Mouse (Mus musculus) forebrain, embryonic 11.5 days (tissue): Measurements from ENCODE around the gene Depdc1b. TPM values are rescaled to one million over a fixed set of nuclear protein-coding genes. Genes with fewer than 3 reads are reported as not detected.

ENCODE experiments used
- ATAC-seq: fragments of 200-750 bp; cut with Nextera tagmentation; replicated peaks from 2 replicates; pipeline ENCODE4 v1.8.0; 2017; ENCODE audit warnings: moderate TSS enrichment; ENCODE audit not compliant: low FRiP score
- DNase-seq: peaks from one replicate; pipeline ENCODE4 v3.0.0-alpha.2; 2017; ENCODE audit warnings: low spot score
- H3K27ac ChIP-seq: fragments of 300-500 bp; sonication (generic); 2 replicates; pipeline ENCODE4 v1.5.1; 2014; ENCODE audit warnings: low read depth, low read length
- H3K27me3 ChIP-seq: fragments of 300-500 bp; sonication (generic); 2 replicates; pipeline ENCODE4 v1.6.1; 2014; ENCODE audit warnings: mild to moderate bottlenecking, low read length, mixed read lengths; ENCODE audit not compliant: control insufficient read depth, insufficient read depth
- H3K36me3 ChIP-seq: fragments of 300-500 bp; sonication (generic); 2 replicates; pipeline ENCODE4 v1.6.1; 2014; ENCODE audit warnings: mild to moderate bottlenecking, low read length, moderate library complexity, mixed read lengths; ENCODE audit not compliant: control insufficient read depth, insufficient read depth
- H3K4me1 ChIP-seq: fragments of 300-500 bp; sonication (generic); replicated peaks from 2 replicates; pipeline ENCODE4 v1.6.1; 2014; ENCODE audit warnings: low read length, mixed read lengths; ENCODE audit not compliant: control insufficient read depth, insufficient read depth
- H3K4me2 ChIP-seq: fragments of 300-500 bp; sonication (generic); 2 replicates; pipeline ENCODE4 v1.6.1; 2014; ENCODE audit warnings: low read depth, mild to moderate bottlenecking, low read length, moderate library complexity, mixed read lengths; ENCODE audit not compliant: severe bottlenecking
- H3K4me3 ChIP-seq: fragments of 300-500 bp; sonication (generic); 2 replicates; pipeline ENCODE4 v1.5.1; 2014; ENCODE audit warnings: low read depth, low read length
- H3K9ac ChIP-seq: fragments of 300-500 bp; sonication (generic); 2 replicates; pipeline ENCODE4 v1.6.1; 2014; ENCODE audit warnings: low read length
- H3K9me3 ChIP-seq: fragments of 300-500 bp; sonication (generic); 2 replicates; pipeline ENCODE4 v1.6.1; 2016; ENCODE audit warnings: low read length, mixed read lengths; ENCODE audit not compliant: control insufficient read depth
- WGBS: fragments of 180-500 bp; shearing (Covaris S2); extraction: QIAGEN DNeasy Blood & Tissue Kit; methylation state at CpG from one replicate; pipeline ENCODE4 v1.1.7; 2014; 5-methylcytosine and 5-hydroxymethylcytosine counted together
- polyA plus RNA-seq: library from polyadenylated mRNA; unstranded; fragments of >200 nt; fragmentation: Nextera tagmentation; extraction: Ambion mirVana; gene quantifications from 2 replicates; pipeline ENCODE4 v1.2.1, GENCODE M21; 2014

Depdc1b gene
- polyA plus RNA-seq, 1 experiment from 2014 or later = 26.1 TPM

DNA sequence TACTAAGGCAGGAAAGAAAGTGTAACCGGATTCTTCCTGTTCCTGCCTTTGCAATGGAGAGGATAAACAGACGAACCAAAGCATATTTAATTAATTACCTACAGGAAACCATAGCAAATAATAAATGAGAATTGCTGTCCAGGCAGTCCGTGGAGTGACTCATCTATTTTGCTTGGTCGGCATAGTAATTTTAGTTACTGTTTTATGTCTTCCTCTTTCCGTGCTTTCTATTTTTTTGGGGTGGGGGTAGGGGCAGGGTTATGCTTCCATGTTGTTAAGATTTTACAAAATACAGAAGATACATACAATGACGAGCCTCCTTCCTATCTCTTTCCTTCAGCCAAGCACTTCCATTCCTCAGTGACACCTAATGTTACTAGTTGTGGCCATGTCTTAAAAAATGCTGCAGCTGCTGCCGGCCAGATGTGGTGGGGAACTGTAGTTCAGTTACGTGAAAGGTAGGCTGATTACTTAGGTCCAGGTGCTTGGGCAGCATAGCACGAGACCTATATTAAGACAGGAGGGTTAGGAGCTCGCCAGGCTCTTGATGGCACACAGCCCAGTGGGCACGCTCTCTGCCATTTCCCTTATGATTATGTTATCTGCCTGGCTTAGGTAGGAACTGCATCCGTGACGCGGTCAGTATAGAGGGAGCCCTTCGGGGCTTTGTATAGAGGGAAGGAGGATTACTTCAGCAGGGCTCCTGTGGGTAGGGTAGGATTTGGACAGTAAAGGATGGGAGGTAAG lies 19.3 kb downstream of the Depdc1b start:
- H3K4me2 ChIP-seq = no peak overlapping the region
- H3K9me3 ChIP-seq = no peaks in the 10 kb centered on the region
- ATAC-seq = no peak
- H3K36me3 ChIP-seq = no peaks in the 10 kb centered on the region
- no peak overlapping the region for H3K4me3 ChIP-seq
- H3K27me3 ChIP-seq = no peaks in the 10 kb centered on the region
- no peak overlapping the region for H3K9ac ChIP-seq
- no peak overlapping the region for H3K27ac ChIP-seq
- 92% methylated on average over 15 of the region's 15 CpGs for WGBS
- DNase-seq = no peak
- no peaks in the 10 kb centered on the region for H3K4me1 ChIP-seq

DNA sequence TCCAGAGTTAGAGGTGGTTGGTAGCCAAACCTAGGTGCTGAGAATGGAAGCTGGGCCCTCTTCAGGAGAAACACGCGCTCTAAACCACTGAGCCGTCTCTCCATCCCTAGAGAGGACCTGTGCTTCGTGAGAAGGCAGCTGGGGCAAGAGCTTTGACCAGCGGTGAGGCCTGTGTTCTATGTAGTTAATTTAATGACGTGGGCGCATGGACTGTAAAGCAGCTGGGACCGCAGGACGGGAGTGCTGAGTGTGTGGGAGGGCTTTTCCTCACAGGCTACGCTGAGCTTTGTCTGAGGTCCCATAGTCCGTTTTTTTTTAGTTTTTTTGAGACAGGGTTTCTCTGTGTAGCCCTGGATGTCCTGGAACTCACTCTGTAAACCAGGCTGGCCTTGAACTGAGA lies 20.1 kb downstream of the Depdc1b start:
- Histone ChIP-seq H3K4me3 (no peak overlapping the region), H3K36me3 (no peaks in the 10 kb centered on the region), H3K27ac (no peak overlapping the region), H3K4me2 (no peak overlapping the region), H3K9ac (no peak overlapping the region), H3K27me3 (no peaks in the 10 kb centered on the region), H3K4me1 (no peaks in the 10 kb centered on the region), H3K9me3 (no peaks in the 10 kb centered on the region)
- 91% methylated on average over 11 of the region's 11 CpGs for WGBS
- ATAC-seq = no peak
- no peak for DNase-seq

DNA sequence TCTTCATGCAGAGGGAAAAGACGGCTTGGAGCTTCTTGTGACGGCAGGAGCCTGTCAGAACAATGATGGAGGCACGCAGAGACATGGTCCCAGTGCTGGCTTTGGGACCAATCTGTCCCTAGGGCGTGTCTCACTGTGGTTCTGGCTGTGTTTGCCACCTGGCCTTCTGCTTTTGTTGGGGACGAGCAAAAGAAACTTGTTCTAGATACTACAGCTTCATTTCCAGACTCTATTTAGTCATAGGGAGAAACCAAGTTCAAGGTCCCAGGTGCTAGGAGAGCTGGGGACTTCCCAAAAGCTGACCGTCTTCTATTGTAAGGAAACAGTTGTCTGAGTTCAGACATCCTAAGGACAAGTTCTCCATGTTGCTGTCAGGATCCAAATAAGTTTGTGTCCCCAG lies 21.2 kb downstream of the Depdc1b start:
- Histone ChIP-seq H3K36me3 (no peaks in the 10 kb centered on the region), H3K27ac (no peak overlapping the region), H3K4me3 (no peak overlapping the region), H3K4me1 (no peaks in the 10 kb centered on the region), H3K27me3 (no peaks in the 10 kb centered on the region), H3K9ac (no peak overlapping the region), H3K4me2 (no peak overlapping the region), H3K9me3 (no peaks in the 10 kb centered on the region)
- WGBS = 92% methylated on average over 6 of the region's 6 CpGs
- no peak for DNase-seq
- ATAC-seq = no peak

DNA sequence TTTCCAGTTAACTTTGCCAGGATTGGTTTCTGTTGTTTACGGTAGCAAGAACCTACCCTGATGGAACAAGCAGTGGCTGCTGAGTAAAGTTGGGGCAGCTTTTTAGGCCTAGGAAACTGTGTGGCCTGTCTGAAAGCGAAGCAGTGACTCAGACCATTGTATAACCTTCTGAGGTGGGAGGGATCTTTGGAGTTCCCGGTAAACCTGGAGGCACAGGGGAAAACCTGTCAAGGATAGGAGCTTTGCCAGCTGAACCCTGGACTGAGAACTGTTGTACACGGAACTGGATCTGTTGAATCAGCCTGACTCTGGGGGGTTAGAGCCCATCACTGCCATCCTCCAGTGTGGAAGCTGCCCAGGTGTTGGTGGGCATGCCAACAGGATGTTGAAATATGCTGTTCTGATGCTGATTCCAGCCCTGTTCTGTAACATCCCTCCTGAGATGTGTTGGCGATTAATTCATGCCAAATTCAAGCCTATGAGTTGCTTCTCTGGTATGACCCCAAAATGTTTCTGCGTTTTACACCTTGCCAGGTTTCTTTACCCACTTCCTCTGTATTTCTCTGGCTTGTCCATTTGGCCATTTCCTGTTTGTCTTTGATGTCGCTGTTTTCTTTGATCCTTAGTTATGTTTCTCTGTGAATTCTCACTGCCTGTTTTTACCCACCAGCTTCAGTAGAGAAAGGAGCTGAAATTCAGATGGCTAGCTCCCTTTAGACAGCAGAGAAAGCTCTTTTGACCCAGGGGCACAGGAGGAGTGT lies 22.1 kb downstream of the Depdc1b start:
- Histone ChIP-seq H3K27me3 (no peaks in the 10 kb centered on the region), H3K4me3 (no peak overlapping the region), H3K36me3 (no peaks in the 10 kb centered on the region), H3K27ac (no peak overlapping the region), H3K9ac (no peak overlapping the region), H3K4me2 (no peak overlapping the region), H3K4me1 (no peaks in the 10 kb centered on the region), H3K9me3 (no peaks in the 10 kb centered on the region)
- DNase-seq (no peak), ATAC-seq (no peak)
- 91% methylated on average over 7 of the region's 7 CpGs for WGBS

DNA sequence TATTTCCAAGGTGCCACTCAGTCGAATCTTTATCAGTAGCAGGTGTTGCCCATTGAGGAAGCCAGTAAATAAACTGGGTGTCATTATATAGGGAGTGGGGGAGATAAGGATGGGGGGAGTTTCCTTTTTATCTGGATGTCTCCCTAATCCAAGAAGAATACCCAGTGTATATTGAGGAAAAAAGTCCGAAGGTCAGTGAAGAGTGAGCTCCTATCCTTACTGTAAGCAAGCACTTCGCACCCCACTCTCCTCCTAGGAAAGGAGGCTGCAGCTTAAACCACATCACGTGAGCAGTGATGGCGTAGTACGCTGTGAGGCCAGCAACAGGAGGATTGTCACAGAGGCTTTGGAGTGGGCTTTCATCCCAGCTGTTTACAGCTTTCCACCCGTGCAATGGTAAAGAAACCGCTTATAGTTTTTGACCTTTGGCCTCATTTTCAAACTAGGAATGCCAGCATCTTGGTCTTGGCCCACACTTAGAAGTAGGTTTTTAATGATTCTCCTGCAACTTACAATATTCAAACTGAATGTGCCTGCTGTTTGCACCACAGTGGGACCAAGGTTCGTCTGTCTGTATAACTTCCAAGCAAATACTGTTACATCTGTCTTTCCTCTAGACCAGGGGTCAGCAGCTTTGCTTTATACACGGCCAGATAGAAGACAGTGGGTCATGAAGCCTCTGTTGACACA lies 23.9 kb downstream of the Depdc1b start:
- no peaks in the 10 kb centered on the region for H3K36me3 ChIP-seq
- WGBS = 90% methylated on average over 10 of the region's 10 CpGs
- H3K9me3 ChIP-seq = no peaks in the 10 kb centered on the region
- no peak for DNase-seq
- no peak overlapping the region for H3K27ac ChIP-seq
- H3K27me3 ChIP-seq = no peaks in the 10 kb centered on the region
- H3K9ac ChIP-seq = no peak overlapping the region
- no peak overlapping the region for H3K4me3 ChIP-seq
- H3K4me1 ChIP-seq = no peaks in the 10 kb centered on the region
- ATAC-seq = no peak
- no peak overlapping the region for H3K4me2 ChIP-seq

DNA sequence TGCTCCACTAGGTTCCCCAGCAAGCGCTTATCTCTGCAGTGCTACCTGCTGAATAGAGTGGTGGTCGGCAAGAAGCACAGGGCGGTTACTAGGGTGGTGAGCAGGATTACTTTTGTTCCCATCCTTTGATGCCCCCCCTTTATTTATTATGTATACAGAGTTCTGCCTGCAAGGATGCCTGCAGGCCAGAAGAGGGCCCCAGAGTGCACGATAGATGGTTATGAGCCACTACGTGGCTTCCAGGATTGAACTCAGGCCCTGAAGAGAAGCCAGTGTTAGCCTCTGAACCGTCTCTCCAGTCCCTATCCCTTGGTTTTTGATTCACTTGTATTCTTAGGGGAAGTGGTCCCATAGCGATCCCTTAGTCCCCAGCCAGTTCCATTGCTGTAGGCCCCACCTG lies 25.5 kb downstream of the Depdc1b start:
- Histone ChIP-seq H3K27me3 (no peaks in the 10 kb centered on the region), H3K4me3 (no peak overlapping the region), H3K4me1 (no peaks in the 10 kb centered on the region), H3K9ac (no peak overlapping the region), H3K9me3 (no peaks in the 10 kb centered on the region), H3K36me3 (no peaks in the 10 kb centered on the region), H3K27ac (no peak overlapping the region), H3K4me2 (no peak overlapping the region)
- ATAC-seq (no peak), DNase-seq (no peak)
- 73% methylated on average over 7 of the region's 7 CpGs for WGBS

DNA sequence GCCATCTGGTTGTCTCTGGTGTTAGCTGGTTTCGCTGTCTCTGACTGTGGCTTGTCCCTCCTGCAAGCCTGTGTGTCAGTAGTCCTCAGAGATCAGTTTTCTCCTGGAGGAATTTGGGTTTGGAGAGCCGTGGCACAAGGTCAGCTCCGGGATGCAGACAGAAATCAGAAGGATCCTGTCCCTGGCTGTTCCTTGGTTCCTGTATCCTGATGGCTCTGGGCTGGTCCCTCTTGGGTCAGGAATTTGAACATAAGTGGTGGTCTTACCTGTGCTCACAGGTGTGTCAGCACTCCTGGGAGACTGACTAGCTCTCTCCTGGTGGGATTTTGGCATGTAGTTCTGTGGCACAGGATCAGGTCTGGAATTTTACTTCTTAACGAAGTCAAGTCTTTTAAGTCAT lies 29.6 kb downstream of the Depdc1b start:
- WGBS = 88% methylated on average over 4 of the region's 4 CpGs
- no peak for ATAC-seq
- H3K36me3 ChIP-seq = no peaks in the 10 kb centered on the region

DNA sequence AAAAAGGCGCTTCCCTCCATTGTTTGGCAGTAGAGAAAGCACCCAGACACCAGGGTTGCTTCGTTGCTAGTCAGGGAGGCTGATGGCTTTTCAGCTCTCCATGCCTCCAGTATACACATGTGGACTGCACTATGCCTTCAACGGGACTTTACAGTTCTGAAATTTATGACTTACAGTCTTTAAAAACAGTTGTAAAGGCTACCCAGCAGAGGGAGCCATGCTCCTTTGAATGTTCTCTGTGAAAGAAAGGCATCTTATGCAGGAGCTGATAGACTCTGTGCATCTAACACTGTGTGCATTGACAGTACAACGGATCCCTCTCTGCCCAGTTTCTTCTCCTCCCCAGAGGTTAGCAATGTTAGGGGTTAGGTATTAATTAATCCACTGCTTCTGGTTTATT lies 30.9 kb downstream of the Depdc1b start:
- Histone ChIP-seq H3K36me3 (no peaks in the 10 kb centered on the region), H3K4me1 (no peaks in the 10 kb centered on the region), H3K27ac (no peak overlapping the region), H3K4me2 (no peak overlapping the region), H3K9ac (no peak overlapping the region), H3K4me3 (no peak overlapping the region), H3K9me3 (no peaks in the 10 kb centered on the region), H3K27me3 (no peaks in the 10 kb centered on the region)
- DNase-seq (peak; percentile 63), ATAC-seq (no peak; the same call in 1 of the 2 replicates)
- 79% methylated on average over 4 of the region's 4 CpGs for WGBS

More for the DNA sequence above, 29.6 kb downstream of the Depdc1b start:
- no peaks in the 10 kb centered on the region for H3K27me3 ChIP-seq
- H3K9me3 ChIP-seq = no peaks in the 10 kb centered on the region
- no peak overlapping the region for H3K9ac ChIP-seq
- H3K4me1 ChIP-seq = no peaks in the 10 kb centered on the region
- no peak for DNase-seq
- no peak overlapping the region for H3K27ac ChIP-seq
- no peak overlapping the region for H3K4me2 ChIP-seq
- H3K4me3 ChIP-seq = no peak overlapping the region
